Comparison of ENCODE assay signal across 8 mouse cellular contexts in genomic region chr19:28990590-28991221, GRCm38 (mm10). TPM values are rescaled to one million over a fixed set of nuclear protein-coding genes. Genes with fewer than 3 reads are reported as not detected.
DNase-seq lines count a peak whose midpoint lies in the region; ATAC-seq lines count a peak whose summit lies in the region.

No protein-coding gene starts in this region.

- 1% methylated on average over 41 of the region's 41 CpGs for WGBS in forebrain, embryonic 15.5 days
- WGBS in stomach, embryonic 15.5 days, result under 1% methylated on average over 41 of the region's 41 CpGs

- no peaks in the 10 kb centered on the region for H3K27me3 ChIP-seq in forebrain, embryonic 15.5 days
- no peaks in the 10 kb centered on the region for H3K27me3 ChIP-seq in stomach, embryonic 15.5 days (replicated peaks)

- DNase-seq in layer of hippocampus, adult 11-12 months (ENCODE audit: low spot score), result peak; percentile 41
- no peak for DNase-seq in layer of hippocampus, postnatal 25 days (ENCODE audit: extremely low spot score in 1 of 2, low spot score in 1 of 2)
- peak; percentile 40 for DNase-seq in ZHBTc4 (ENCODE audit: low read depth, low spot score)
- peak; percentile 67 for DNase-seq in kidney, postnatal 14 days
- no peak for DNase-seq in cerebellum, postnatal 36 days

- H3K9ac ChIP-seq in forebrain, embryonic 15.5 days (replicated peaks), result peak overlapping the region; percentile 88
- peak overlapping the region; percentile 72 for H3K9ac ChIP-seq in stomach, embryonic 15.5 days

- H3K36me3 ChIP-seq in forebrain, embryonic 15.5 days, result peaks cover 15% of the 10 kb centered on the region
- H3K36me3 ChIP-seq in stomach, embryonic 15.5 days, result peaks cover 8% of the 10 kb centered on the region; the same call in 1 of the 2 replicates

- peaks cover 35% of the 10 kb centered on the region for H3K4me1 ChIP-seq in forebrain, embryonic 15.5 days
- H3K4me1 ChIP-seq in stomach, embryonic 15.5 days, result 0 out of 2 replicates have a peak, but pooled peaks cover 5% of the 10 kb centered on the region

- peak overlapping the region; percentile 86 for H3K27ac ChIP-seq in forebrain, embryonic 15.5 days (replicated peaks)
- H3K27ac ChIP-seq in stomach, embryonic 15.5 days, result peak overlapping the region; percentile 91

- no peak for ATAC-seq in forebrain, embryonic 15.5 days (replicated peaks)
- peak; percentile 26; the same call in 1 of the 2 replicates for ATAC-seq in megakaryocyte progenitor cell, adult 5-6 weeks (replicated peaks; ENCODE audit: poor library complexity)
- ATAC-seq in stomach, embryonic 15.5 days (ENCODE audit: insufficient read depth, low FRiP score, low read depth), result peak; percentile 63; the same call in 1 of the 2 replicates

- peak overlapping the region; percentile 95 for H3K4me3 ChIP-seq in forebrain, embryonic 15.5 days
- peak overlapping the region; percentile 94 for H3K4me3 ChIP-seq in stomach, embryonic 15.5 days (replicated peaks)

- no peaks in the 10 kb centered on the region for H3K9me3 ChIP-seq in forebrain, embryonic 15.5 days
- H3K9me3 ChIP-seq in stomach, embryonic 15.5 days, result no peaks in the 10 kb centered on the region

- peak overlapping the region; percentile 77 for H3K4me2 ChIP-seq in forebrain, embryonic 15.5 days (replicated peaks)
- peak overlapping the region; percentile 59 for H3K4me2 ChIP-seq in stomach, embryonic 15.5 days

RNA-seq across cellular contexts. Expression of gene Cdc37l1, which starts 0.6 kb away (rescaled TPM):
- total RNA-seq in layer of hippocampus, postnatal 25 days (2021), result 100 to 1,000 TPM in 1 of 2 experiments, 10 to 100 TPM in 1; 96.4 to 101 TPM
- 55.8 and 58.1 TPM in 2 replicates for polyA plus RNA-seq in forebrain, embryonic 15.5 days (2015; fragmentation: Nextera tagmentation; extraction: Ambion mirVana)
- total RNA-seq in megakaryocyte progenitor cell, adult 5-6 weeks (2015), result 28.5 and 45.0 TPM in 2 replicates
- total RNA-seq in megakaryocyte progenitor cell, adult 5-6 weeks (2017), result 31.0 and 48.1 TPM in 2 replicates
- 33.5 and 33.9 TPM in 2 replicates for polyA plus RNA-seq in stomach, embryonic 15.5 days (2015; fragmentation: Nextera tagmentation; extraction: Ambion mirVana)

RNA-seq across cellular contexts. Expression of gene 4430402I18Rik, which starts 23.1 kb away (rescaled TPM):
- 1 to 10 TPM; 5.3 to 6.1 TPM for total RNA-seq in layer of hippocampus, postnatal 25 days (2021)
- polyA plus RNA-seq in forebrain, embryonic 15.5 days (2015; fragmentation: Nextera tagmentation; extraction: Ambion mirVana), result 2.4 TPM in 2 replicates
- 0.12 TPM in 1 of 2 replicates, not detected in the other for total RNA-seq in megakaryocyte progenitor cell, adult 5-6 weeks (2015)
- total RNA-seq in megakaryocyte progenitor cell, adult 5-6 weeks (2017), result 0.21 TPM in 1 of 2 replicates, not detected in the other
- polyA plus RNA-seq in stomach, embryonic 15.5 days (2015; fragmentation: Nextera tagmentation; extraction: Ambion mirVana), result 0.85 and 1.9 TPM in 2 replicates

RNA-seq across cellular contexts. Expression of gene Plpp6, which starts 27.0 kb away (rescaled TPM):
- total RNA-seq in layer of hippocampus, postnatal 25 days (2021), result 10 to 100 TPM; 52.8 to 54.0 TPM
- polyA plus RNA-seq in forebrain, embryonic 15.5 days (2015; fragmentation: Nextera tagmentation; extraction: Ambion mirVana), result 8.4 and 8.8 TPM in 2 replicates
- 11.4 and 13.7 TPM in 2 replicates for total RNA-seq in megakaryocyte progenitor cell, adult 5-6 weeks (2015)
- total RNA-seq in megakaryocyte progenitor cell, adult 5-6 weeks (2017), result 5.5 and 5.9 TPM in 2 replicates
- polyA plus RNA-seq in stomach, embryonic 15.5 days (2015; fragmentation: Nextera tagmentation; extraction: Ambion mirVana), result 10.3 and 10.7 TPM in 2 replicates

RNA-seq across cellular contexts. Expression of gene Ak3, which starts 57.1 kb away (rescaled TPM):
- total RNA-seq in layer of hippocampus, postnatal 25 days (2021), result 10 to 100 TPM; 52.3 to 54.3 TPM
- 69.6 and 77.5 TPM in 2 replicates for polyA plus RNA-seq in forebrain, embryonic 15.5 days (2015; fragmentation: Nextera tagmentation; extraction: Ambion mirVana)
- 41.5 and 50.1 TPM in 2 replicates for total RNA-seq in megakaryocyte progenitor cell, adult 5-6 weeks (2015)
- total RNA-seq in megakaryocyte progenitor cell, adult 5-6 weeks (2017), result 22.3 and 29.4 TPM in 2 replicates
- 107 and 115 TPM in 2 replicates for polyA plus RNA-seq in stomach, embryonic 15.5 days (2015; fragmentation: Nextera tagmentation; extraction: Ambion mirVana)

Comparison
In these comparisons a context has a peak if more than half of its experiments do, and no peak if none do; other contexts are left out.
1. DNase-seq: peak in layer of hippocampus, adult 11-12 months (single experiment), ZHBTc4 (single experiment) and kidney, postnatal 14 days (single experiment); none in layer of hippocampus, postnatal 25 days (0 of 2) and cerebellum, postnatal 36 days (0 of 2).
2. RNA of gene 4430402I18Rik, which starts 23.1 kb away (total RNA-seq): 5.3 to 6.1 TPM in layer of hippocampus, postnatal 25 days; 0.12 to 0.21 TPM in megakaryocyte progenitor cell, adult 5-6 weeks; every median in the first group is over 4 times any median in the second.